Mouse (Mus musculus): Measurements from ENCODE around the gene Pemt. TPM values are rescaled to one million over a fixed set of nuclear protein-coding genes. Genes with fewer than 3 reads are reported as not detected.

The Pemt gene
- polyA plus RNA-seq, 1 experiment, result 2.5 TPM

DNA sequence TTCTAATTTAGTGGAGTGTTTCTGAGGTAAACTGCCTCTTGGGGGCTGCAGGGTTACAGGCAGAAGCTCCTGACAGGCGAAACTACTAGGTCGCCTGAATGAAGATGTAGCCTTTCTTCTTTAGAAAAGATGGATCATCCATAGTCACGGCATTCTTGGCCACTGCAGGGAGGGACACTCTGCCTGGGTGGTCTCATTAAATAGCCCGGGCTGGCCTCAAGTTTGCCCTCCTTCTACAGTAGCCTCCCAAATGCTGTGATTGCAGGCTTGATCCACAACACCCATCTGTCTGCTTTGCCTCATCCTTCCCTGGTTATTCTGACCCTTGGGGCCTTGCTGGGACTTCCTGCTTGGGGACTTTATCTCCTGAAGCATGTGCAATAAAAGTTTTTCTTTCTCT is 116.3 kb downstream of the Pemt start:
- DNase-seq (ENCODE audit: low read depth in 1 of 2, low spot score in 2 of 2), result no peak
- no peaks in the 10 kb centered on the region for H3K36me3 ChIP-seq (ENCODE audit: control insufficient read depth, insufficient read depth, low read length)
- H3K27me3 ChIP-seq (ENCODE audit: control insufficient read depth, insufficient read depth, low read length), result no peaks in the 10 kb centered on the region
- peaks cover 7% of the 10 kb centered on the region; the same call in 1 of the 2 replicates for H3K4me1 ChIP-seq (ENCODE audit: control insufficient read depth, insufficient read depth, insufficient read length)
- H3K4me3 ChIP-seq (ENCODE audit: extremely low read depth, insufficient read depth, insufficient read length), result no peak overlapping the region
- WGBS, result 81% methylated on average over 4 of the region's 4 CpGs
- TF ChIP-seq CTCF (IDR thresholded peaks at IDR 0.05; ENCODE audit: extremely low read depth, insufficient read depth, insufficient read length, insufficient replicate concordance) (no peak), POLR2A (IDR thresholded peaks at IDR 0.05; ENCODE audit: low read depth, low read length) (no peak)
- H3K27ac ChIP-seq (ENCODE audit: insufficient read depth, low read length), result no peak overlapping the region

DNA sequence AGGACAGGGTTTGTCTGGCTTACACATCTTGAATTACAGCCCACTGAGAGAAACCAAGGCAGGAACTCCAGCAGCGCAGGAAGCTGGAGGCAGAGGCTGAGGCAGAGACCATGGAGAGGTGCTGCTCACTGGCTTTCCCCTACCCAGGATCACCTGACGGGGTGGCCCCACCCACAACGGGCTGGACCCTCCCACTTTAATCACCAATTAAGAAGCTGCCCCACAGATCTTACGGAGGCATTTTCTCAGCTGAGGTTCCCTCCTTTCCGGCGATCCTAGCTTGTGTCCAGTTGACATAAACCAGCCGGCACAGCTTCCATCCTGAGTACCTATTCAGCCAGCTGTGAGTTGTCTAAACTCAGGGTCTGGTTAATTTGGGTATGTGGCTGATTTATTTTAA is 125.0 kb downstream of the Pemt start:
- H3K36me3 ChIP-seq (ENCODE audit: control insufficient read depth, insufficient read depth, low read length), result no peaks in the 10 kb centered on the region
- 76% methylated on average over 7 of the region's 7 CpGs for WGBS
- H3K4me3 ChIP-seq (ENCODE audit: extremely low read depth, insufficient read depth, insufficient read length), result no peak overlapping the region
- DNase-seq (ENCODE audit: low read depth in 1 of 2, low spot score in 2 of 2), result no peak
- TF ChIP-seq POLR2A (IDR thresholded peaks at IDR 0.05; ENCODE audit: low read depth, low read length) (no peak), CTCF (IDR thresholded peaks at IDR 0.05; ENCODE audit: extremely low read depth, insufficient read depth, insufficient read length, insufficient replicate concordance) (no peak)
- no peaks in the 10 kb centered on the region for H3K27me3 ChIP-seq (ENCODE audit: control insufficient read depth, insufficient read depth, low read length)
- no peaks in the 10 kb centered on the region for H3K4me1 ChIP-seq (ENCODE audit: control insufficient read depth, insufficient read depth, insufficient read length)
- H3K27ac ChIP-seq (ENCODE audit: insufficient read depth, low read length), result no peak overlapping the region

Other genes with a start within 250 kb of the Pemt start
- gene Flcn, start 236.5 kb downstream of the Pemt start, polyA plus RNA-seq (2012; rRNA removed), result 43.1 and 48.4 TPM in 2 replicates
- gene Nt5m, start 207.0 kb downstream of the Pemt start, polyA plus RNA-seq (2012; rRNA removed), result 16.2 and 16.7 TPM in 2 replicates
- 9.1 and 9.9 TPM in 2 replicates for gene Cops3, start 206.7 kb downstream of the Pemt start, polyA plus RNA-seq (2012; rRNA removed)
- 8.0 and 12.3 TPM in 2 replicates for gene Med9, start 98.3 kb downstream of the Pemt start, polyA plus RNA-seq (2012; rRNA removed)
- gene Rasd1, start 81.5 kb downstream of the Pemt start, polyA plus RNA-seq (2012; rRNA removed), result 0.82 and 0.85 TPM in 2 replicates
- gene Rai1, start 58.5 kb upstream of the Pemt start, polyA plus RNA-seq (2012; rRNA removed), result 36.0 and 45.9 TPM in 2 replicates
- gene Srebf1, start 176.1 kb upstream of the Pemt start, polyA plus RNA-seq (2012; rRNA removed), result 106 and 140 TPM in 2 replicates